Mouse (Mus musculus): Measurements from ENCODE around the gene Usp50. TPM values are rescaled to one million over a fixed set of nuclear protein-coding genes. Genes with fewer than 3 reads are reported as not detected.

Gene Usp50
- polyA plus RNA-seq, 1 experiment from 2014 or later, result 3.4 TPM

- Histone ChIP-seq H3K27ac (replicated peaks in 1 of 2; ENCODE audit: control insufficient read depth in 1 of 2, insufficient read depth in 1 of 2, low read depth in 2 of 2, low read length in 2 of 2) (peak overlapping the region; percentile 80 to 83), H3K27me3 (ENCODE audit: control insufficient read depth, insufficient read depth, low read length) (peaks cover 11% of the 10 kb centered on the region; the same call in 1 of the 2 replicates), H3K4me3 (ENCODE audit: control insufficient read depth in 1 of 2, insufficient read depth in 1 of 2, low read depth in 1 of 2, low read length in 2 of 2) (peak overlapping the region; percentile 82 to 95), H3K36me3 (ENCODE audit: control insufficient read depth, insufficient read depth, low read length) (peaks cover 5% of the 10 kb centered on the region; the same call in 1 of the 2 replicates), H3K4me2 (ENCODE audit: low read length) (peak overlapping the region; percentile 79), H3K9ac (ENCODE audit: low read length) (peak overlapping the region; percentile 90), H3K9me3 (ENCODE audit: control insufficient read depth, low read length) (no peaks in the 10 kb centered on the region), H3K4me1 (ENCODE audit: control insufficient read depth in 2 of 2, insufficient read depth in 2 of 2, low read length in 2 of 2) (peaks cover 2 to 10% of the 10 kb centered on the region in 2 experiments)
- WGBS, result under 1% methylated on average over 23 of the region's 23 CpGs
- ATAC-seq (ENCODE audit: insufficient number of reproducible peaks, insufficient read depth, low FRiP score, low read depth), result peak; percentile 73
Measured at GRCm38 (mm10) chr2:126707438-126707779, 75.9 kb downstream of the Usp50 start.

GRCm38 (mm10) chr2:126706759-126707437 is 76.4 kb downstream of the Usp50 start, which contains the start of gene Usp8:
Gene Usp8 (plus strand): TSS chr2:126707328.
- Histone ChIP-seq H3K4me3 (ENCODE audit: control insufficient read depth in 1 of 2, insufficient read depth in 1 of 2, low read depth in 1 of 2, low read length in 2 of 2) (peak within 1 kb of the TSS; percentile 82 to 95), H3K4me2 (ENCODE audit: low read length) (peak within 1 kb of the TSS; percentile 86), H3K4me1 (ENCODE audit: control insufficient read depth in 2 of 2, insufficient read depth in 2 of 2, low read length in 2 of 2) (peaks cover 2 to 10% of the 10 kb centered on the region in 2 experiments), H3K27ac (replicated peaks in 1 of 2; ENCODE audit: control insufficient read depth in 1 of 2, insufficient read depth in 1 of 2, low read depth in 2 of 2, low read length in 2 of 2) (peak within 1 kb of the TSS; percentile 80 to 83), H3K9me3 (ENCODE audit: control insufficient read depth, low read length) (no peaks in the 10 kb centered on the region), H3K27me3 (ENCODE audit: control insufficient read depth, insufficient read depth, low read length) (peaks cover 11% of the 10 kb centered on the region; the same call in 1 of the 2 replicates), H3K9ac (ENCODE audit: low read length) (peak within 1 kb of the TSS; percentile 90), H3K36me3 (ENCODE audit: control insufficient read depth, insufficient read depth, low read length) (peaks cover 5% of the 10 kb centered on the region; the same call in 1 of the 2 replicates)
- WGBS, result 2% methylated on average over 47 of the region's 47 CpGs
- peak; percentile 100 for ATAC-seq (ENCODE audit: insufficient number of reproducible peaks, insufficient read depth, low FRiP score, low read depth)

- no peak for ATAC-seq (ENCODE audit: insufficient number of reproducible peaks, insufficient read depth, low FRiP score, low read depth)
- H3K9ac ChIP-seq (ENCODE audit: low read length), result no peak overlapping the region
- H3K27ac ChIP-seq (replicated peaks in 1 of 2; ENCODE audit: control insufficient read depth in 1 of 2, insufficient read depth in 1 of 2, low read depth in 2 of 2, low read length in 2 of 2), result no peak overlapping the region
- no peak overlapping the region for H3K4me3 ChIP-seq (ENCODE audit: control insufficient read depth in 1 of 2, insufficient read depth in 1 of 2, low read depth in 1 of 2, low read length in 2 of 2)
- no peaks in the 10 kb centered on the region for H3K9me3 ChIP-seq (ENCODE audit: control insufficient read depth, low read length)
- no peaks in the 10 kb centered on the region for H3K4me1 ChIP-seq (ENCODE audit: control insufficient read depth in 2 of 2, insufficient read depth in 2 of 2, low read length in 2 of 2)
- no peaks in the 10 kb centered on the region for H3K27me3 ChIP-seq (ENCODE audit: control insufficient read depth, insufficient read depth, low read length)
- H3K4me2 ChIP-seq (ENCODE audit: low read length), result no peak overlapping the region
- no peaks in the 10 kb centered on the region for H3K36me3 ChIP-seq (ENCODE audit: control insufficient read depth, insufficient read depth, low read length)
- WGBS, result 81% methylated on average over 6 of the region's 6 CpGs
Measured at GRCm38 (mm10) chr2:126695285-126695684, 88.0 kb downstream of the Usp50 start.

- Histone ChIP-seq H3K27ac (replicated peaks in 1 of 2; ENCODE audit: control insufficient read depth in 1 of 2, insufficient read depth in 1 of 2, low read depth in 2 of 2, low read length in 2 of 2) (no peak overlapping the region), H3K4me1 (ENCODE audit: control insufficient read depth in 2 of 2, insufficient read depth in 2 of 2, low read length in 2 of 2) (no peaks in the 10 kb centered on the region), H3K4me2 (ENCODE audit: low read length) (no peak overlapping the region), H3K9ac (ENCODE audit: low read length) (no peak overlapping the region), H3K4me3 (ENCODE audit: control insufficient read depth in 1 of 2, insufficient read depth in 1 of 2, low read depth in 1 of 2, low read length in 2 of 2) (no peak overlapping the region), H3K36me3 (ENCODE audit: control insufficient read depth, insufficient read depth, low read length) (no peaks in the 10 kb centered on the region), H3K27me3 (ENCODE audit: control insufficient read depth, insufficient read depth, low read length) (no peaks in the 10 kb centered on the region), H3K9me3 (ENCODE audit: control insufficient read depth, low read length) (no peaks in the 10 kb centered on the region)
- no peak for ATAC-seq (ENCODE audit: insufficient number of reproducible peaks, insufficient read depth, low FRiP score, low read depth)
- 76% methylated on average over 3 of the region's 3 CpGs for WGBS
Measured at GRCm38 (mm10) chr2:126691290-126691689, 92.0 kb downstream of the Usp50 start.

GRCm38 (mm10) chr2:126682937-126683336 is 100.3 kb downstream of the Usp50 start:
- no peak overlapping the region for H3K4me2 ChIP-seq (ENCODE audit: low read length)
- H3K27me3 ChIP-seq (ENCODE audit: control insufficient read depth, insufficient read depth, low read length), result no peaks in the 10 kb centered on the region
- H3K9ac ChIP-seq (ENCODE audit: low read length), result no peak overlapping the region
- H3K36me3 ChIP-seq (ENCODE audit: control insufficient read depth, insufficient read depth, low read length), result peaks cover 5% of the 10 kb centered on the region; the same call in 1 of the 2 replicates
- peak overlapping the region in 1 of 2 experiments; percentile 25; a peak in 2 of 4 replicates for H3K27ac ChIP-seq (replicated peaks in 1 of 2; ENCODE audit: control insufficient read depth in 1 of 2, insufficient read depth in 1 of 2, low read depth in 2 of 2, low read length in 2 of 2)
- H3K9me3 ChIP-seq (ENCODE audit: control insufficient read depth, low read length), result no peaks in the 10 kb centered on the region
- no peak overlapping the region for H3K4me3 ChIP-seq (ENCODE audit: control insufficient read depth in 1 of 2, insufficient read depth in 1 of 2, low read depth in 1 of 2, low read length in 2 of 2)
- ATAC-seq (ENCODE audit: insufficient number of reproducible peaks, insufficient read depth, low FRiP score, low read depth), result no peak
- WGBS, result 56% methylated on average over 1 of the region's 1 CpGs
- H3K4me1 ChIP-seq (ENCODE audit: control insufficient read depth in 2 of 2, insufficient read depth in 2 of 2, low read length in 2 of 2), result peaks cover 0 to 8% of the 10 kb centered on the region in 2 experiments; a peak in 2 of 4 replicates

- 36% methylated on average over 2 of the region's 2 CpGs for WGBS
- Histone ChIP-seq H3K27me3 (ENCODE audit: control insufficient read depth, insufficient read depth, low read length) (no peaks in the 10 kb centered on the region), H3K9me3 (ENCODE audit: control insufficient read depth, low read length) (no peaks in the 10 kb centered on the region), H3K4me2 (ENCODE audit: low read length) (no peak overlapping the region), H3K27ac (replicated peaks in 1 of 2; ENCODE audit: control insufficient read depth in 1 of 2, insufficient read depth in 1 of 2, low read depth in 2 of 2, low read length in 2 of 2) (peak overlapping the region in 1 of 2 experiments; percentile 25; a peak in 2 of 4 replicates), H3K36me3 (ENCODE audit: control insufficient read depth, insufficient read depth, low read length) (peaks cover 5% of the 10 kb centered on the region; the same call in 1 of the 2 replicates), H3K4me3 (ENCODE audit: control insufficient read depth in 1 of 2, insufficient read depth in 1 of 2, low read depth in 1 of 2, low read length in 2 of 2) (no peak overlapping the region), H3K9ac (ENCODE audit: low read length) (no peak overlapping the region), H3K4me1 (ENCODE audit: control insufficient read depth in 2 of 2, insufficient read depth in 2 of 2, low read length in 2 of 2) (peaks cover 0 to 11% of the 10 kb centered on the region in 2 experiments; a peak in 2 of 4 replicates)
- no peak for ATAC-seq (ENCODE audit: insufficient number of reproducible peaks, insufficient read depth, low FRiP score, low read depth)
Measured at GRCm38 (mm10) chr2:126682333-126682732, 100.9 kb downstream of the Usp50 start.

- WGBS, result 84% methylated on average over 1 of the region's 1 CpGs
- H3K27ac ChIP-seq (replicated peaks in 1 of 2; ENCODE audit: control insufficient read depth in 1 of 2, insufficient read depth in 1 of 2, low read depth in 2 of 2, low read length in 2 of 2), result no peak overlapping the region
- H3K9me3 ChIP-seq (ENCODE audit: control insufficient read depth, low read length), result no peaks in the 10 kb centered on the region
- H3K9ac ChIP-seq (ENCODE audit: low read length), result no peak overlapping the region
- peaks cover 5% of the 10 kb centered on the region; the same call in 1 of the 2 replicates for H3K36me3 ChIP-seq (ENCODE audit: control insufficient read depth, insufficient read depth, low read length)
- no peak for ATAC-seq (ENCODE audit: insufficient number of reproducible peaks, insufficient read depth, low FRiP score, low read depth)
- no peak overlapping the region for H3K4me3 ChIP-seq (ENCODE audit: control insufficient read depth in 1 of 2, insufficient read depth in 1 of 2, low read depth in 1 of 2, low read length in 2 of 2)
- no peaks in the 10 kb centered on the region for H3K27me3 ChIP-seq (ENCODE audit: control insufficient read depth, insufficient read depth, low read length)
- H3K4me2 ChIP-seq (ENCODE audit: low read length), result peak overlapping the region; percentile 88; the same call in 1 of the 2 replicates
- H3K4me1 ChIP-seq (ENCODE audit: control insufficient read depth in 2 of 2, insufficient read depth in 2 of 2, low read length in 2 of 2), result peaks cover 3 to 31% of the 10 kb centered on the region in 2 experiments; a peak in 3 of 4 replicates
Measured at GRCm38 (mm10) chr2:126677366-126677765, 105.9 kb downstream of the Usp50 start.
